Mouse (Mus musculus) forebrain, embryonic 16.5 days (tissue): ENCODE data around the gene Zfp687. TPM values are rescaled to one million over a fixed set of nuclear protein-coding genes. Genes with fewer than 3 reads are reported as not detected.

ENCODE experiments used
- ATAC-seq: fragments of 200-750 bp; cut with Nextera tagmentation; 2 replicates; pipeline ENCODE4 v1.8.0; 2017; ENCODE audit warnings: mild to moderate bottlenecking, moderate library complexity
- H3K27ac ChIP-seq: fragments of 300-500 bp; sonication (generic); 2 replicates; pipeline ENCODE4 v1.5.1; 2014; ENCODE audit warnings: low read length, control low read depth
- H3K27me3 ChIP-seq: fragments of 300-500 bp; sonication (generic); replicated peaks from 2 replicates; pipeline ENCODE4 v1.6.1; 2014; ENCODE audit warnings: low read length; ENCODE audit not compliant: control insufficient read depth, insufficient read depth
- H3K36me3 ChIP-seq: fragments of 300-500 bp; sonication (generic); 2 replicates; pipeline ENCODE4 v1.6.1; 2014; ENCODE audit not compliant: control insufficient read depth, insufficient read depth
- H3K4me1 ChIP-seq: fragments of 300-500 bp; sonication (generic); replicated peaks from 2 replicates; pipeline ENCODE4 v1.6.1; 2014; ENCODE audit warnings: low read length; ENCODE audit not compliant: control insufficient read depth, insufficient read depth
- H3K4me2 ChIP-seq: fragments of 300-500 bp; sonication (generic); 2 replicates; pipeline ENCODE4 v1.6.1; 2014; ENCODE audit warnings: mild to moderate bottlenecking, low read length, control low read depth
- H3K4me3 ChIP-seq: fragments of 300-500 bp; sonication (generic); replicated peaks from 2 replicates; pipeline ENCODE4 v1.5.1; 2014; ENCODE audit warnings: mild to moderate bottlenecking, low read length, control low read depth
- H3K9ac ChIP-seq: fragments of 300-500 bp; sonication (generic); replicated peaks from 2 replicates; pipeline ENCODE4 v1.6.1; 2014; ENCODE audit warnings: low read depth, low read length, control low read depth
- H3K9me3 ChIP-seq: fragments of 300-500 bp; sonication (generic); 2 replicates; pipeline ENCODE4 v1.6.1; 2016; ENCODE audit warnings: low read length; ENCODE audit not compliant: control insufficient read depth
- WGBS: fragments of 180-500 bp; shearing (Covaris S2); extraction: QIAGEN DNeasy Blood & Tissue Kit; methylation state at CpG from one replicate; pipeline ENCODE4 v1.1.7; 2014; 5-methylcytosine and 5-hydroxymethylcytosine counted together
- polyA plus RNA-seq: library from polyadenylated mRNA; unstranded; fragments of >200 nt; fragmentation: Nextera tagmentation; extraction: Ambion mirVana; gene quantifications from 2 replicates; pipeline ENCODE4 v1.2.1, GENCODE M21; 2015

The Zfp687 gene
- 20.0 and 20.7 TPM in 2 replicates for polyA plus RNA-seq

- WGBS = 0% methylated on average over 36 of the region's 37 CpGs
- H3K9ac ChIP-seq = peak within 1 kb of the TSS; percentile 76
- H3K4me1 ChIP-seq = peaks cover 24% of the 10 kb centered on the region
- H3K4me2 ChIP-seq = peak within 1 kb of the TSS; percentile 82
- H3K36me3 ChIP-seq = peaks cover 17% of the 10 kb centered on the region
- ATAC-seq = peak; percentile 99
- no peaks in the 10 kb centered on the region for H3K27me3 ChIP-seq
- peak within 1 kb of the TSS; percentile 97 for H3K27ac ChIP-seq
- no peaks in the 10 kb centered on the region for H3K9me3 ChIP-seq
- H3K4me3 ChIP-seq = peak within 1 kb of the TSS; percentile 86
Observed at GRCm38 (mm10) chr3:95015337-95015872, at the start of gene Zfp687. Gene Zfp687, minus strand, starts transcription at chr3:95015448.

GRCm38 (mm10) chr3:95063741-95064140 is 48.5 kb upstream of the Zfp687 start:
- Histone ChIP-seq H3K4me2 (no peak overlapping the region), H3K36me3 (peaks cover 48% of the 10 kb centered on the region), H3K4me3 (no peak overlapping the region), H3K9ac (no peak overlapping the region), H3K9me3 (no peaks in the 10 kb centered on the region), H3K4me1 (no peaks in the 10 kb centered on the region), H3K27ac (no peak overlapping the region), H3K27me3 (no peaks in the 10 kb centered on the region)
- WGBS = 94% methylated on average over 4 of the region's 4 CpGs
- no peak for ATAC-seq

GRCm38 (mm10) chr3:95058078-95058477 is 42.8 kb upstream of the Zfp687 start:
- H3K9me3 ChIP-seq = no peaks in the 10 kb centered on the region
- no peaks in the 10 kb centered on the region for H3K4me1 ChIP-seq
- no peak for ATAC-seq
- no peak overlapping the region for H3K4me2 ChIP-seq
- WGBS = 82% methylated on average over 8 of the region's 8 CpGs
- H3K4me3 ChIP-seq = no peak overlapping the region
- no peak overlapping the region for H3K27ac ChIP-seq
- H3K36me3 ChIP-seq = peaks cover 17% of the 10 kb centered on the region; the same call in 1 of the 2 replicates
- H3K9ac ChIP-seq = no peak overlapping the region
- H3K27me3 ChIP-seq = no peaks in the 10 kb centered on the region

GRCm38 (mm10) chr3:95056275-95056674 is 41.0 kb upstream of the Zfp687 start:
- WGBS = 93% methylated on average over 7 of the region's 7 CpGs
- H3K4me3 ChIP-seq = no peak overlapping the region
- no peak overlapping the region for H3K27ac ChIP-seq
- no peak overlapping the region for H3K9ac ChIP-seq
- no peaks in the 10 kb centered on the region for H3K27me3 ChIP-seq
- H3K4me2 ChIP-seq = no peak overlapping the region
- peaks cover 13% of the 10 kb centered on the region; the same call in 1 of the 2 replicates for H3K36me3 ChIP-seq
- H3K4me1 ChIP-seq = no peaks in the 10 kb centered on the region
- ATAC-seq = no peak
- H3K9me3 ChIP-seq = no peaks in the 10 kb centered on the region

GRCm38 (mm10) chr3:95054481-95055260 is 39.4 kb upstream of the Zfp687 start:
- Histone ChIP-seq H3K4me1 (no peaks in the 10 kb centered on the region), H3K9ac (no peak overlapping the region), H3K4me2 (no peak overlapping the region), H3K36me3 (peaks cover 3% of the 10 kb centered on the region; the same call in 1 of the 2 replicates), H3K4me3 (no peak overlapping the region), H3K9me3 (no peaks in the 10 kb centered on the region), H3K27me3 (no peaks in the 10 kb centered on the region), H3K27ac (no peak overlapping the region)
- ATAC-seq = no peak
- 51% methylated on average over 10 of the region's 10 CpGs for whole genome bisulfite sequencing

GRCm38 (mm10) chr3:95053701-95054100 is 38.5 kb upstream of the Zfp687 start:
- no peaks in the 10 kb centered on the region for H3K9me3 ChIP-seq
- peaks cover 3% of the 10 kb centered on the region; the same call in 1 of the 2 replicates for H3K36me3 ChIP-seq
- H3K9ac ChIP-seq = no peak overlapping the region
- no peak for ATAC-seq
- H3K4me2 ChIP-seq = no peak overlapping the region
- H3K4me1 ChIP-seq = no peaks in the 10 kb centered on the region
- WGBS = 50% methylated on average over 3 of the region's 3 CpGs
- H3K27ac ChIP-seq = no peak overlapping the region
- no peak overlapping the region for H3K4me3 ChIP-seq
- H3K27me3 ChIP-seq = no peaks in the 10 kb centered on the region

GRCm38 (mm10) chr3:95052959-95053358 is 37.7 kb upstream of the Zfp687 start:
- H3K9ac ChIP-seq = no peak overlapping the region
- no peaks in the 10 kb centered on the region for H3K4me1 ChIP-seq
- H3K4me2 ChIP-seq = no peak overlapping the region
- 0 out of 2 replicates have a peak, but pooled peaks have one; percentile 64 for ATAC-seq
- WGBS = 58% methylated on average over 1 of the region's 1 CpGs
- H3K9me3 ChIP-seq = no peaks in the 10 kb centered on the region
- peaks cover under 1% of the 10 kb centered on the region; the same call in 1 of the 2 replicates for H3K36me3 ChIP-seq
- H3K27ac ChIP-seq = no peak overlapping the region
- H3K27me3 ChIP-seq = no peaks in the 10 kb centered on the region
- no peak overlapping the region for H3K4me3 ChIP-seq

GRCm38 (mm10) chr3:95047914-95048313 is 32.7 kb upstream of the Zfp687 start:
- WGBS = 76% methylated on average over 3 of the region's 3 CpGs
- no peak for ATAC-seq

GRCm38 (mm10) chr3:95046462-95047057 is 31.3 kb upstream of the Zfp687 start:
- WGBS = 90% methylated on average over 11 of the region's 11 CpGs
- no peak for ATAC-seq
- no peak overlapping the region for H3K9ac ChIP-seq

More at GRCm38 (mm10) chr3:95047914-95048313, 32.7 kb upstream of the Zfp687 start:
- Histone ChIP-seq H3K4me2 (no peak overlapping the region), H3K36me3 (no peaks in the 10 kb centered on the region), H3K4me1 (peaks cover under 1% of the 10 kb centered on the region), H3K27me3 (no peaks in the 10 kb centered on the region), H3K27ac (no peak overlapping the region), H3K9ac (no peak overlapping the region), H3K4me3 (no peak overlapping the region), H3K9me3 (no peaks in the 10 kb centered on the region)

More at GRCm38 (mm10) chr3:95046462-95047057, 31.3 kb upstream of the Zfp687 start:
- Histone ChIP-seq H3K27me3 (no peaks in the 10 kb centered on the region), H3K4me2 (no peak overlapping the region), H3K4me1 (peaks cover 6% of the 10 kb centered on the region), H3K36me3 (no peaks in the 10 kb centered on the region), H3K27ac (no peak overlapping the region), H3K9me3 (no peaks in the 10 kb centered on the region), H3K4me3 (no peak overlapping the region)
